Mouse (Mus musculus) heart, postnatal 14 days (tissue): ENCODE results near the gene Tmem216. TPM values are rescaled to one million over a fixed set of nuclear protein-coding genes. Genes with fewer than 3 reads are reported as not detected.

Experiments used
- DNase-seq, 2 experiments: peaks; one replicate each; pipeline ENCODE4 v3.0.0; 2021 to 2022
- intact Hi-C: fragments of 180-260 bp; cut with DNase I; formaldehyde crosslinking; loops from one replicate; pipeline ENCODE4 v1.15.1; 2025
- long read RNA-seq, 2 experiments: library from polyadenylated mRNA; stranded (forward); transcript quantifications; one replicate each; pipeline ENCODE4 v2.0.0; 2021
- total RNA-seq, 2 experiments: library from RNA; stranded (reverse); gene quantifications; 2 replicates each; pipeline ENCODE4 v1.2.3; 2021

Tmem216 gene
- total RNA-seq: 1 to 10 TPM; 3.9 to 4.7 TPM
- long read RNA-seq, experiment 1, partial matches to known transcripts: 0 of 4 reads
- long read RNA-seq, experiment 1, other reads (novel, unspliced or antisense): 2 of 4 reads
- long read RNA-seq, experiment 2, partial matches to known transcripts: 0 of 6 reads
- long read RNA-seq, experiment 2, other reads (novel, unspliced or antisense): 3 of 6 reads

- intact Hi-C loops: loop anchor here (1.0 kb wide), 1 partner anchor 50 kb away; no protein-coding TSS in a partner anchor
- DNase-seq: peak; percentile 88 to 89
Measured at GRCm38 (mm10) chr19:10555624-10556510, at the start of gene Tmem216. Gene Tmem216, minus strand, starts transcription at chr19:10556238.

GRCm38 (mm10) chr19:10605293-10605900, 49.4 kb upstream of the Tmem216 start, which contains the start of the genes Ddb1 and Tkfc:
Gene Ddb1, plus strand, starts transcription at chr19:10605327.
Gene Tkfc, minus strand, starts transcription at chr19:10605654.
- intact Hi-C loops: loop anchor here (5.0 kb wide), 1 partner anchor 78 kb away; the partner anchor contains the start of genes Cpsf7 and Sdhaf2
- peak; percentile 98 to 99 for DNase-seq

DNA sequence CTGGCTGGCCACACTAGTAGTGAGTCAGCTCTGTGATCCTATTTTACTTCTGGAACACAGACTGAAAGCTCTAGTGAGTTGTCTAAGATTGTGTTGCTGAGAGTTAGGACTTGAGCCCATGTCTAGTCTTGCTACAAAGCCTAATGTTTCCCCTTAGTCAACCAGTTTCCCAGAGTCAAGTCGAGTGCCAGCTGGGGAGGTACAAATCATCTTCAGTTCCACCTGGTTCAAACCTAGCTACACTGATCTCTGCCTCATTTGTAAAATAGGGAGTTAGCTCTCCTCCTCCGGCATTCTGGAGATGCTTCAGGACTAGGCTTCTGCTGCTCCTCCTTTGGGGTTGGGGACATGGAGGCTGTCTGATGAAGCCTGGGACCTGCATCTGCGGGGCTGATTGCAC, 48.5 kb upstream of the Tmem216 start:
- intact Hi-C loops: loop anchor here (5.0 kb wide), 1 partner anchor 272 kb away; no protein-coding TSS in a partner anchor
- no peak for DNase-seq

- DNase-seq: peak in 1 of 2 experiments; percentile 12
- intact Hi-C loops: loop anchor here (5.0 kb wide), 1 partner anchor 272 kb away; no protein-coding TSS in a partner anchor
Measured at GRCm38 (mm10) chr19:10603660-10604523, 47.9 kb upstream of the Tmem216 start.

GRCm38 (mm10) chr19:10602787-10603186, 46.7 kb upstream of the Tmem216 start:
- DNase-seq: peak; percentile 91 to 93
- intact Hi-C loops: loop anchor here (5.0 kb wide), 1 partner anchor 270 kb away; no protein-coding TSS in a partner anchor

GRCm38 (mm10) chr19:10602247-10602769, 46.3 kb upstream of the Tmem216 start:
- intact Hi-C loops: loop anchor here (5.0 kb wide), 1 partner anchor 270 kb away; no protein-coding TSS in a partner anchor

GRCm38 (mm10) chr19:10599648-10600047, 43.6 kb upstream of the Tmem216 start:
- DNase-seq: no peak
- intact Hi-C loops: loop anchor here (5.0 kb wide), 1 partner anchor 267 kb away; no protein-coding TSS in a partner anchor

More at GRCm38 (mm10) chr19:10602247-10602769, 46.3 kb upstream of the Tmem216 start:
- DNase-seq: no peak

GRCm38 (mm10) chr19:10598188-10598587, 42.1 kb upstream of the Tmem216 start:
- intact Hi-C loops: no loop called here

GRCm38 (mm10) chr19:10591659-10592377, 35.8 kb upstream of the Tmem216 start:
- intact Hi-C loops: no loop called here

More at GRCm38 (mm10) chr19:10598188-10598587, 42.1 kb upstream of the Tmem216 start:
- DNase-seq: peak in 1 of 2 experiments; percentile 14

DNA sequence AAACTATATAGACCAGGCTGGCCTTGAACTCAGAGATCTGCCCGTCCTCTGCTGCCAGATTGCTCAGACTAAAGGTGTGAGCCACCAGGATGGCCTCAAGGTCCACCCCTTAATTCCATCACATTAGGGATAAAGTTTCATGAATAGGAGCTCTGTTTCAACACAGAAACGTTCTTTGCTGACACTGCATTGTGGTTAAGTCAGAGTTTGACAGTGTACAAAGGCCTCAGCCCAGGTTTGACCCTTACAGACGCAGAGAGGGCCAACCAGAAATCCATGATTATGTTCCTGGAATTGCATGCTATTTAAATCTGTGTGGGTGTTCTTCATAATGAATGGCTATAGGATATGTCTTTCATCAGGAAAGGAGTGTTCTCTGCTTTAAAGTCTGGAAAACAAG, 34.3 kb upstream of the Tmem216 start:
- intact Hi-C loops: no loop called here
- no peak for DNase-seq

More at GRCm38 (mm10) chr19:10591659-10592377, 35.8 kb upstream of the Tmem216 start:
- DNase-seq: no peak

GRCm38 (mm10) chr19:10589127-10589857, 33.3 kb upstream of the Tmem216 start:
- intact Hi-C loops: no loop called here
- no peak for DNase-seq

GRCm38 (mm10) chr19:10587231-10587630, 31.2 kb upstream of the Tmem216 start:
- intact Hi-C loops: no loop called here
- DNase-seq: no peak

GRCm38 (mm10) chr19:10585112-10585511, 29.1 kb upstream of the Tmem216 start:
- intact Hi-C loops: no loop called here
- no peak for DNase-seq

DNA sequence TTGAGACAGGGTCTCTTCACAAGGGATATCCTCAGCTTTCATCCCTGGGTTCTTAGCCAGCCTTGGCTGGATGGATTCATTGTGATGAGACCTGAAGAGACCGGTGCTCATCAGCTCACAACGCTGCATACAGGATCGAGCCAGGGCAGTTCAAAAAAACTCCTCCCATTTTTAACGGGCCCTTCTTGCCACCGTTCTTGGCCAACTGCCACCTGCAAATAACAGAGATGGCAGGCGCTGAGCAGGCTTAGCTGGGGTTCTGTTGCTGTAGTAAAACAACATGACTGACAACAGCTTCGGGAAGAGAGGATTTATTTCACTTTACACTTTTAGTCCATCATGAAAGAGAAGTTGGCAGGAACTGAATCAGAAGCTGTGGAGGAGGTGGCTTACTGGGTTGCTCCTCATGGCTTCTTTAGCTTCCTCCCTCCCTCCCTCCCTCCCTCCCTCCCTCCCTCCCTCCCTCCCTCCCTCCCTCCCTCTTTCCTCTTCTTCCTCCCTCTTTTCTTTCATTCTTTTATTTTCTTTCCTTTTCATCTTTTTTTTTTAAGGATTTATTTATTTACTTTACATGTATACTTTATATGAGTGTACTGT, 27.6 kb upstream of the Tmem216 start:
- intact Hi-C loops: no loop called here
- DNase-seq: peak in 1 of 2 experiments; percentile 15

- no peak for DNase-seq
- intact Hi-C loops: no loop called here
Measured at GRCm38 (mm10) chr19:10581984-10582383, 25.9 kb upstream of the Tmem216 start.

GRCm38 (mm10) chr19:10580761-10581160, 24.7 kb upstream of the Tmem216 start:
- DNase-seq: no peak
- intact Hi-C loops: no loop called here

- no peak for DNase-seq
- intact Hi-C loops: no loop called here
Measured at GRCm38 (mm10) chr19:10580102-10580501, 24.1 kb upstream of the Tmem216 start.
